Mouse (Mus musculus): Measurements from ENCODE around the gene Timm8a2.

- TF ChIP-seq CTCF (IDR thresholded peaks at IDR 0.05; ENCODE audit: extremely low read depth, insufficient read depth, low read length) (no peak), POLR2A (IDR thresholded peaks at IDR 0.05; ENCODE audit: extremely low read depth, insufficient read depth, low read length) (no peak)
Observed at GRCm38 (mm10) chr14:122056871-122057270, 22.4 kb downstream of the Timm8a2 start.

Data from cortical plate, adult 2 months (tissue).